Mouse (Mus musculus) monocyte, adult 5-6 weeks (primary cell): ENCODE results near the gene Olfr943. TPM values are rescaled to one million over a fixed set of nuclear protein-coding genes. Genes with fewer than 3 reads are reported as not detected.

Experiments
- ATAC-seq: fragments of 153-309, 156-312 bp; replicated peaks from 2 replicates; pipeline ENCODE4 v1.8.0; 2017; ENCODE audit warnings: mild to moderate bottlenecking; ENCODE audit not compliant: low TSS enrichment, insufficient number of reproducible peaks, severe bottlenecking, poor library complexity, low FRiP score
- total RNA-seq: library from RNA; stranded (forward); fragments of 200-1000, 200-491, 200-594 nt; gene quantifications from 3 replicates; pipeline ENCODE4 v1.2.3, GENCODE M21; 2017

Gene Olfr943
- not detected in 3 replicates for total RNA-seq

- no peak for ATAC-seq
Measured at GRCm38 (mm10) chr9:39166004-39166403, at the start of gene Olfr943. TSS of gene Olfr943 (plus strand) at chr9:39166304.

GRCm38 (mm10) chr9:39127326-39127725, 38.8 kb upstream of the Olfr943 start:
- ATAC-seq: no peak

- ATAC-seq: no peak
Measured at GRCm38 (mm10) chr9:39127831-39128230, 38.3 kb upstream of the Olfr943 start, which contains the start of gene Olfr27. TSS of gene Olfr27 (plus strand) at chr9:39128131.

GRCm38 (mm10) chr9:39152401-39152800, 13.7 kb upstream of the Olfr943 start:
- no peak for ATAC-seq

GRCm38 (mm10) chr9:39201620-39202019, 35.5 kb downstream of the Olfr943 start, which contains the start of gene Olfr944:
TSS of gene Olfr944 (plus strand) at chr9:39201920.
- ATAC-seq: no peak

Other genes starting within 250 kb of the Olfr943 start
- not detected in 3 replicates for gene Olfr930, start 236.5 kb upstream of the Olfr943 start, total RNA-seq
- not detected in 3 replicates for gene Olfr933, start 194.0 kb upstream of the Olfr943 start, total RNA-seq
- not detected in 3 replicates for gene Olfr934, start 178.0 kb upstream of the Olfr943 start, total RNA-seq
- gene Olfr935, start 166.6 kb upstream of the Olfr943 start, total RNA-seq: 2.0 TPM in 1 of 3 replicates, not detected in the others
- gene Olfr146, start 142.9 kb upstream of the Olfr943 start, total RNA-seq: not detected in 3 replicates
- not detected in 3 replicates for gene Olfr937, start 101.4 kb upstream of the Olfr943 start, total RNA-seq
- gene Olfr938, start 87.4 kb upstream of the Olfr943 start, total RNA-seq: not detected in 3 replicates
- not detected in 3 replicates for gene Olfr27, start 38.2 kb upstream of the Olfr943 start, total RNA-seq
- not detected in 3 replicates for gene Olfr944, start 35.6 kb downstream of the Olfr943 start, total RNA-seq
- gene Olfr1537, start 83.7 kb downstream of the Olfr943 start, total RNA-seq: not detected in 3 replicates
- gene Olfr945, start 110.5 kb downstream of the Olfr943 start, total RNA-seq: 0.53 TPM in 1 of 3 replicates, not detected in the others
- not detected in 3 replicates for gene Olfr948, start 159.7 kb downstream of the Olfr943 start, total RNA-seq
- not detected in 3 replicates for gene Olfr951, start 221.1 kb downstream of the Olfr943 start, total RNA-seq